Mouse (Mus musculus): ENCODE data around the gene Endou. TPM values are rescaled to one million over a fixed set of nuclear protein-coding genes. Genes with fewer than 3 reads are reported as not detected.
A peak's percentile ranks its signal among the peaks of the same experiment; 100 is the strongest.

Endou gene
- total RNA-seq, 2 experiments from 2014 or later, result 0.13 to 0.22 TPM

DNA sequence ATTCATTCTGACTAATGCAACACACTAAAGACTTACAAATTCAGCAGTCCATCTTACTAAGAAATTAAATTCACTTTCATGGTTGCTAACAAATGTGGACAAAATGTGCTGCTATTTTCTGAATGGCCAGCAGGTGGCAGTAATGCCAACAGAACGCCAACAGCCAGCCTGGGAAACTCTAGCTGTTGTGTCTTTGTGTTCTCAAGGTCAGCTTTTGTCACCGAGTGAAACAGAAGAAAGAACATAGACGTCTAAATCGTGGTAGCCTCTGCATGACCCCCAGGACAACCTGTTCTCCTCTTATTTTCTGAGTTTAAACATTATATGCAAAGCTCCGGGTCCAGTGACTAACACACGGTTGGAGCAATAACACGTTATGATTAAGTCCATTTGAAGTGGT is 63.7 kb downstream of the Endou start:
- intact Hi-C loops (cut with DNase I), result loop anchor here (2.0 to 10.0 kb wide), 2 partner anchors 109 to 423 kb away; partner anchors contain the start of genes Amigo2 and Pced1b
- TF ChIP-seq CTCF (IDR thresholded peaks at IDR 0.05), result peak; percentile 84
- peak overlapping the region; percentile 36 for H3K4me3 ChIP-seq
- DNase-seq, result peak; percentile 63
- 0 out of 2 replicates have a peak overlapping the region, but pooled peaks have one; percentile 1 for H3K27ac ChIP-seq

DNA sequence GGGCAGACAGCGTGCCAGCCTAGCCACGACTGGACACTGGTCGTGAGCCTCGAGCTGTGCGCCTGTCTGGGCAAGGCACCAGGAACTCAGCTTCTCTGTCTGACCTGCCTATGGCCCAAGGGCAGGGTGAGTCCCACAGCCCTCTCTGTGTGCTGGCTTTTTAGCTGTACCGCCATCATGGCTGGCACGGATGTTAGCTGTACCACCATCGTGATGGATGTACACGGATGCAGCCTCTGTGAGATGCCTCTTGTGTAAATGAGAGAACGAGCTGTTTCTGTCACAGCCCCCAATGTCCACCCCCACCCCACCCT is 64.7 kb downstream of the Endou start:
- Histone ChIP-seq H3K27ac (no peak overlapping the region), H3K4me3 (no peak overlapping the region)
- intact Hi-C loops (cut with DNase I), result loop anchor here (2.0 to 10.0 kb wide), 2 partner anchors 110 to 422 kb away; partner anchors contain the start of genes Amigo2 and Pced1b
- TF ChIP-seq CTCF (IDR thresholded peaks at IDR 0.05), result no peak
- DNase-seq, result no peak

DNA sequence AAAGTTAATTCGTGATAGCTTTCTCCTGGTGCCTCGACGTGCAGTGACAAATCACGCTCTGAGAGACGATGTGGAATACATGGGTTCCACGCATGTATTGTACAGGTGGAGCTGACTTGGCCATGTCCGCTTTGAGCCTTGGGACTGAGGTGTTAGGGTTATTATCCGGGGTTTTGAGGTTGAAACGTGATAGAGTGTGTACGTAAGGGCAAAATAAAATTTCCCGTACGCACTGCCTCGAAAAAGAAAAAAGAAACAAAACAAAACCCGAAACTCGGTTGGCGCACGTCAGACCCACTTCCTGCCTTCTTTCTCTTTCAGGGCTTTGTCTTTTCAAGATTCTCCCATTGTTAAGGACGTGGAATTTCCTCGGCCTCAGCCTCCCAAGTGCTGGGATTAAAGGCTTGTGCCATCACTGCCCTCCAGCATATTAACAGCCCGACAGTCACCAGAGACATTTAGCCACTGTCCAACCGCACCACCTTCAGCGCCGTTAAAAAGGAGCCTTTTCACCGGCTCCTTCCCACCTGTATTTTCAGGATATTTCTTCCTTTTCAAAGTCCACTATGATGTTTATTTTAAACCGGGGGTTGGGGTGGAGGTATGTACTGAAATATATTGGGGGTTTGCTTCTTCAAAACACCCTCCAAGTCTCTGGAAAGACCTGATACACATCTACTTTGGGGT is 65.2 kb downstream of the Endou start:
- DNase-seq, result no peak
- Histone ChIP-seq H3K27ac (no peak overlapping the region), H3K4me3 (no peak overlapping the region)
- intact Hi-C loops (cut with DNase I), result loop anchor here (2.0 to 10.0 kb wide), 3 partner anchors 111 to 471 kb away; partner anchors contain the start of genes Amigo2 and Pced1b
- no peak for TF ChIP-seq CTCF (IDR thresholded peaks at IDR 0.05)

DNA sequence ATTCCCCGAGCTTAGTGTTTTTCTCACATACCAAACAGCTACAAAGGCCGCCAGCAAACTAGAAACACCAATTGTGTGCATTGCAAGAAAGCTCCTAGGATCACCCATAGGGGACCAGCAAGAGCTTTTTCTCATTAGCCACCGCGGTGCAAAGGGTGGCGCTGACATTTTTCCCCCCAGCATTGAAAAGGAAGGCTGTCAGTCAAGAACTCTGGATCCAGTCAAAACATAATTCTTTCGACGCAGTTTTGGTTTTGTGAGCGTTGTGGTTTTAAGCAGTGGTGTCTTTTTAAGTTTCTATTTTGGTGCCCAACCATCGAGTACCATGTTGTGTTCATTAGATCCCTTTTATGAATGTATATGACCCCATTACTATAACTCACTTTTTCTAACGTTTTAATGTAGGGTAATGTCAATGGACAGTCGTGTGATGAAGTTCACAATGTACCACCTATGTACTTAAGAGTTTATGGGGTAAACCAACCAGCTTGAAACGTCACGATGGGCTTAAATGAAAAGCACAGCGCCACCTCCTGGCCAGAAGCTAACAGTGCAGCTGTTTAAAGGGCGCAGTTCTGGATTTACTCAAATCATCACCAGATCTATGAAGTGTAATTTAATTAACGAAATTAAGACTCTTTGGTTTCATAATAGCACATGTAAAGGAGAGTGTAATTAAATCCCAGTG is 66.0 kb downstream of the Endou start:
- H3K27ac ChIP-seq, result no peak overlapping the region
- TF ChIP-seq CTCF (IDR thresholded peaks at IDR 0.05), result peak; percentile 76
- intact Hi-C loops (cut with DNase I), result loop anchor here (2.0 to 10.0 kb wide), 2 partner anchors 420 to 470 kb away; partner anchors contain the start of genes Amigo2 and Pced1b
- no peak for DNase-seq
- no peak overlapping the region for H3K4me3 ChIP-seq

DNA sequence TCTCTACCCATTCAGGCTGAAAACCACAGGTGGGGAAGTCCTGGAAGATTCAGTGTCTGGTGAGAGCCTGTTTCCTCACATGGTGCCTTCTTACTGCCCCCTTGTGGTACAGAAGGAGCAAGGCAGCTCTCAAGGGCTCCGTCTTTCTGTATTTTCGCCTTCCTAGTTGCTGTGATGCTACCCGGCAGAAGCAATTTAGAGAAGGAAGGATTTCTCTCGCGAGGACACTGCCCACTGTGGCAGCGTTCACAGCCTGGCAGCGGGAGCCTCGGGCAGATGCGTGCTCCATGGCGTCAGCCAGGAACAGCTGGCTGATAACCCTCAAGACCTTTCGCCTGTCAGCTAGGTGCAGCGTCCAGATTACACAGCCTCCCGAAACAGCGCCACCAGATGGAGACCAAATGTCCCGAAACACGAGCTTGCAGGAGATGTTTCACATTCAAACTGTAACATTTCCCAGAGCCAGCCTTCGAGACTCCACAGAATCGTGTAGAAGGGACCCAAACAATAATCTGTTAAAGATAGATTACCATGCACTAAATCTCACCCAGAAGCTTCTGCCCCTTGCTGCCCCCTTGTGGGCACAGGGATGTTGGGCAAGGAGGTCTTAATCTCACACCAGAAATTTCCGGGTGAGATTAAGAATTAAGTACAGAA is 67.3 kb downstream of the Endou start:
- intact Hi-C loops (cut with DNase I), result loop anchor here (2.0 to 10.0 kb wide), 3 partner anchors 39 to 469 kb away; partner anchors contain the start of genes Amigo2 and Pced1b

More for the DNA sequence above, 67.3 kb downstream of the Endou start:
- Histone ChIP-seq H3K27ac (peak overlapping the region; percentile 69), H3K4me3 (peak overlapping the region; percentile 66)
- DNase-seq, result peak; percentile 72
- peak; percentile 75 for TF ChIP-seq CTCF (IDR thresholded peaks at IDR 0.05)

Other genes with a start within 250 kb of the Endou start
- 10 to 100 TPM; 11.4 to 13.3 TPM for gene Rpap3, start 25.5 kb downstream of the Endou start, total RNA-seq (2021)
- gene Rapgef3, start 36.6 kb upstream of the Endou start, total RNA-seq (2021), result 10 to 100 TPM in 1 of 2 experiments, 1 to 10 TPM in 1; 9.8 to 13.6 TPM
- 10 to 100 TPM; 44.5 to 47.1 TPM for gene Slc48a1, start 47.2 kb upstream of the Endou start, total RNA-seq (2021)
- gene Hdac7, start 113.2 kb upstream of the Endou start, total RNA-seq (2021), result 10 to 100 TPM; 10.2 to 11.6 TPM
- under 1 TPM in 1 of 2 experiments, not detected in 1; 0.14 TPM for gene Vdr, start 179.3 kb upstream of the Endou start, total RNA-seq (2021)
- gene Tmem106c, start 232.9 kb upstream of the Endou start, total RNA-seq (2021), result 1 to 10 TPM; 4.9 to 7.3 TPM

Data from gastrocnemius, adult 2 months (tissue).